Mouse (Mus musculus): ENCODE results near the gene Nup98. TPM values are rescaled to one million over a fixed set of nuclear protein-coding genes. Genes with fewer than 3 reads are reported as not detected.

The Nup98 gene
- polyA plus RNA-seq, 1 experiment from 2014 or later: 16.9 TPM

DNA sequence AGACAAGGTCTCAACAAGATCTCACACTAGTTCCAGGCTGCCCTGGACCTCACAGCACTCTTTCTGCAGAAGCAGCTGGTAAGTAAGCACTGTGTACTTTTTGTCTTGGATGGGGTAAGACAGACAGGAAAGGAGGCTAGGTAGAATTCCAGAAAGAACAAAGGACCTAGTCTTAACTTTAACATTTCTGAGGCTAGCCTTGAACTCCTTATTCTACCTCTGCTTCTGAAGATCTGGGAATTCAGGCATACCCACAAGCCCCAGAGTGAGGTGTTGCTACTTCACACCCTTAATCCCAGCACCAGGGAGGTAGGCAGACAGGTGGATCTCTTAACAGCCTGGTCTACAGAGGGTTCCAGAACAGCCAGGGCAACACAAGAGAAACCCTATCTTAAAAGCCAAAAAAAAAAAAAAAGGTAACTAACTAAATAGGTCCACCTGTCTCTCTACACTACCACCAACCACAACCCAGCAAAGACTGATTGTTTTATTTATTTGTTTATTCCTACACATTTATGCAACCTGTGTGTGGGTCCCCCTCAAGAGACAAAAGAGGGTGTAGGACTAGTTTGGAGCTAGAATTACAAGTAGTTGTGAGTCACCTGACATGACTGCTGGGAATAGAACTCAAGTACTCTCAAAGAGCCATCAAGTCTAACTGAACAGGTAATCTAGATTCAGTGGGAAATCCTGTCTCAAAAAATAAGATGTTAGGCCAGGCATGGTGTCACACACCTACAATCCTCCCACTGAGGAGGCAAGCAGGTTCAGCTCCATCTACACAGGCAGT lies 8.8 kb downstream of the Nup98 start:
- no peak for ATAC-seq (ENCODE audit: low read depth)

DNA sequence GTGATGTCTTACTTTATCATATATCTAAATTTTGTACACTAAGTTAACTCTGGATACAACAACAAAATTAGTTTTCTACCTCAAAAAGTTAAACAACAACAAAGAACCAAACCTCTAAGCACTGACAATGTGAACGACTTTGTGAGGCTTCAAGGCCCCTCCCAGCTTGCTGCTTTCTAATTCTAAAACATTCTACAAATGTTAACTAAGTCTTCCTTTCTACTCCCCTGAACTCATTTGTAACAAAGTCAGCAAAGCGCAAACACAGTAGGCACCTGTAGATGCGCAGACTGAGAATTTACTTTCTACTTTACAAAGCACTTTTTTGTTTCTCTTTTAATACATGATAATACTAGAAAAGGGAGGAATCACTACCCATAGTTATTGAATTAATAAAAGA lies 9.4 kb downstream of the Nup98 start:
- Histone ChIP-seq H3K4me2 (no peak overlapping the region), H3K36me3 (peaks cover 10% of the 10 kb centered on the region), H3K27me3 (no peaks in the 10 kb centered on the region), H3K27ac (no peak overlapping the region), H3K9me3 (replicated peaks) (no peaks in the 10 kb centered on the region), H3K4me1 (replicated peaks) (peaks cover 29% of the 10 kb centered on the region), H3K4me3 (replicated peaks) (no peak overlapping the region), H3K9ac (no peak overlapping the region)
- 80% methylated on average over 3 of the region's 3 CpGs for WGBS (ENCODE audit: insufficient replicate concordance)
- DNase-seq (no peak), ATAC-seq (ENCODE audit: low read depth) (no peak)

More for the DNA sequence above, 8.8 kb downstream of the Nup98 start:
- no peaks in the 10 kb centered on the region for H3K9me3 ChIP-seq (replicated peaks)
- DNase-seq: no peak
- H3K9ac ChIP-seq: no peak overlapping the region
- peaks cover 10% of the 10 kb centered on the region for H3K36me3 ChIP-seq
- H3K27ac ChIP-seq: no peak overlapping the region
- peaks cover 35% of the 10 kb centered on the region for H3K4me1 ChIP-seq (replicated peaks)
- no peak overlapping the region for H3K4me2 ChIP-seq
- no peaks in the 10 kb centered on the region for H3K27me3 ChIP-seq
- H3K4me3 ChIP-seq (replicated peaks): no peak overlapping the region

DNA sequence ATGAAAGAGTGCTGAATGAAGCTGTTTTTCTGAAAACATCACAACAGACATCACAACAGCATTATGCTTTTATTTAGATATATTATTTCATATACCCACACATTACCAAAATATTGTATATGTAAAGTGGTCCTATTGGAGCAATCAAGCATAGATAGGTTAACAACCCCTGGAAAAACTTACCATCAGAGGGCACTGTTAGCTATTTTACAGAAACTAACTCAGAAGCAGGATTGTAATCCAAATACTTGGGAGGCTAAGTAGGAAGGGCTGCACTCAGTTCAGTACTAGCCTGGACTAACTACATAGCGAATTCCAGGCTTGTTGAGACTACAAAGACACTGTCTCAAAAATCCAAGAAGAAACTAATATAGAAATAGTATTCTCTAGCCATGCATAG lies 17.6 kb downstream of the Nup98 start:
- Histone ChIP-seq H3K9ac (no peak overlapping the region), H3K4me3 (replicated peaks) (no peak overlapping the region), H3K4me2 (no peak overlapping the region), H3K9me3 (replicated peaks) (no peaks in the 10 kb centered on the region), H3K36me3 (peaks cover 63% of the 10 kb centered on the region), H3K27me3 (no peaks in the 10 kb centered on the region), H3K4me1 (replicated peaks) (no peaks in the 10 kb centered on the region; the same call in 1 of the 2 replicates), H3K27ac (no peak overlapping the region)
- ATAC-seq (ENCODE audit: low read depth) (no peak), DNase-seq (no peak)
- WGBS (ENCODE audit: insufficient replicate concordance): 84% methylated on average over 1 of the region's 1 CpGs

DNA sequence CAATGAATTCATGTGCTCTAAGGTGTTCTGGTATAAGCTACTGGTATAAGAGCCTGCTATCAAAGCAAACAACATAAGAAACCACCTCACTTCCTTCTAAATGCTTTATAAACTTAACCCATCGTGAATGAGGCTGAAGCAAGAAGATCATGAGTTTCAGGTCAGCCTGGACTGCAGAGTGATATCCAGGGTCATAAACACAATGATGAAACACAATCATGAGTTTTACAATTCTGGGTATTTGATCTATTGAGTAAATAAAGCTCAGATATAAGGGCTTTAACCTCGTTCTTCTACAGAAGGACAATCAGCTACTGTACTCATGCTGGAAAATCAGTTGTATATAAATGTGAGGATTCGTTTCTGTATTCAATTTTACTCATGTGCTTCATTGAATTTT lies 26.1 kb downstream of the Nup98 start:
- no peak overlapping the region for H3K9ac ChIP-seq
- DNase-seq (no peak), ATAC-seq (ENCODE audit: low read depth) (no peak)
- H3K9me3 ChIP-seq (replicated peaks): no peaks in the 10 kb centered on the region
- H3K27me3 ChIP-seq: no peaks in the 10 kb centered on the region
- no peak overlapping the region for H3K27ac ChIP-seq
- H3K36me3 ChIP-seq: peaks cover 78% of the 10 kb centered on the region
- H3K4me1 ChIP-seq (replicated peaks): no peaks in the 10 kb centered on the region
- H3K4me3 ChIP-seq (replicated peaks): no peak overlapping the region
- 82% methylated on average over 3 of the region's 3 CpGs for WGBS (ENCODE audit: insufficient replicate concordance)
- H3K4me2 ChIP-seq: no peak overlapping the region

DNA sequence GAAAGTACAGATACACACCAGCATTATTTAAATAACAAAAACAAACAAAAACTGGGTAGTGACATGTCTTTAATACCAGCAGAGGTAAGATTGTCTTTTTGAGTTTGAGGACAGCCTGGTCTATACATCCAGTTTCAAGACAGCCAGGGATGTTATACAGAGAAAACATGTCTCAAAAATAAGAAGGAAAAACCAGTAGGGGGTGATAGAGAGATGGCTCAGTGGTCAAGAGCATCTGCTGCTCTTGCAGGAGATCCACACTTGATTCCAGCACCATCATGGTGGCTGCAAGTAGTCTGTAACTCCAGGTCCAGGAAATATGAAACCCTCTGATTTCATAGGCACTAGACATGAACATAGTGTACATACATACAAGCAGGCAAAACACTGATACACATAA lies 39.7 kb downstream of the Nup98 start:
- Histone ChIP-seq H3K27ac (no peak overlapping the region), H3K36me3 (peaks cover 35% of the 10 kb centered on the region), H3K9me3 (replicated peaks) (no peaks in the 10 kb centered on the region), H3K9ac (no peak overlapping the region), H3K27me3 (no peaks in the 10 kb centered on the region), H3K4me2 (no peak overlapping the region), H3K4me3 (replicated peaks) (no peak overlapping the region), H3K4me1 (replicated peaks) (0 out of 2 replicates have a peak, but pooled peaks cover 3% of the 10 kb centered on the region)
- ATAC-seq (ENCODE audit: low read depth) (no peak), DNase-seq (no peak)

DNA sequence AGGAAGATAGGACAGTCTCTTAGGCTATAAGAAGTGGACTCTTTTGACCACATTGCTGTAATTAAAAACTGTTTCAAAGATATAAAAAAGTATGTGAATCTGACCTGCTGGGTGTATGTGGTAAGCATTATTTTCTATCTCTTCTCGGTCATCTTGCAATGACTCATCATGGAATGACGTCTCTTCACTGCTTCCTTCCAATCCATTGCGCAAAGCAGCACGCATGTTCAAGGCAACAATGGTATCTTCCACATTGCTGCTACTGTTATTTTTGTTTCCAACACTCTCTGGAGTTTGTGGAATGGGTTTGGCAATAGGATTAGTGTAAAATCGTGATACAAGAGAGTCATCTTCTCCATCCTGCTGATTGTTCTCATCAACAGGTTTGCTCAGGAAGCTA lies 56.3 kb downstream of the Nup98 start:
- ATAC-seq (ENCODE audit: low read depth) (no peak), DNase-seq (no peak)
- no peak overlapping the region for H3K4me2 ChIP-seq
- no peak overlapping the region for H3K9ac ChIP-seq
- no peaks in the 10 kb centered on the region for H3K27me3 ChIP-seq
- no peak overlapping the region for H3K4me3 ChIP-seq (replicated peaks)
- no peaks in the 10 kb centered on the region for H3K9me3 ChIP-seq (replicated peaks)
- no peak overlapping the region for H3K27ac ChIP-seq
- peaks cover 57% of the 10 kb centered on the region for H3K36me3 ChIP-seq
- WGBS (ENCODE audit: insufficient replicate concordance): 82% methylated on average over 5 of the region's 5 CpGs
- H3K4me1 ChIP-seq (replicated peaks): no peaks in the 10 kb centered on the region

DNA sequence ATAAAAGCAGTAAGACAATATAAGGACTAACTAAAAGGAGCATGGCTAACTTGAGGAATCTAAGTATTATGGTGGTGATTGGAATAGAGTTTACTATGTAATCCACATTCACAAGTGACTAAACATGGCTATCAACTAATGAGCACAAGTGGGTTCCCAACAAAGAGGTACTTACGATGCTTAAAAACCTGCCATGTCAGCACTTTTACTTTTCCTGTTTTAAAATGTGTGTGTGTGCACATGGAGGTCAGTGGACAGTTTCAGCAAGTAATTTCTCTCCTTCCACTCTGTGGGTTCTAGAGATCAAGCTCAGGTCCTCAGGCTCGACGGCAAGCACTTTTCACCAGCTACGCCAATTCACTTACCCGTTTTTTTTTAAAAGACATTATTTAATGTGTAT lies 72.1 kb downstream of the Nup98 start:
- ATAC-seq (ENCODE audit: low read depth) (no peak), DNase-seq (no peak)
- Histone ChIP-seq H3K9ac (no peak overlapping the region), H3K9me3 (replicated peaks) (no peaks in the 10 kb centered on the region), H3K27me3 (no peaks in the 10 kb centered on the region), H3K27ac (no peak overlapping the region), H3K4me3 (replicated peaks) (no peak overlapping the region), H3K4me2 (no peak overlapping the region), H3K4me1 (replicated peaks) (no peaks in the 10 kb centered on the region), H3K36me3 (peaks cover 81% of the 10 kb centered on the region)
- 92% methylated on average over 5 of the region's 5 CpGs for WGBS (ENCODE audit: insufficient replicate concordance)

DNA sequence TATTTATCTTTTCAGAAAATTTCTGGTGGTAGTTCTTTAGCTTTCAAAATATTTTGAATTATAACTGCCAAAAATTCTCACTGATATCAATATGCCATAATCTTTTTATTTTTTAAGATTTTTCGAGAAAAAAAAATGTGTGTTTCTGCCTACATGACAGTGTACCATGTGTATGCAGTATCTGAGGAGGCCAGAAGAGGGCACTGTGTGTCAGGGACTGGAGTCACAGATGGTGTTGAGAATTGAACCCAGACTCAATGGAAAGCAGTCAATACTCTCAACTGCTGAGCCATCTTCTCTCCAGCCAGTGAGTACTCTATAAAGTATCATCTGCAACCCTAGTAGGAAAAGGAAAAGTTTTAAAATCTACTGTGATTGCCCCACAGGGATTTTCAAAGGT lies 72.5 kb downstream of the Nup98 start:
- ATAC-seq (ENCODE audit: low read depth): no peak

DNA sequence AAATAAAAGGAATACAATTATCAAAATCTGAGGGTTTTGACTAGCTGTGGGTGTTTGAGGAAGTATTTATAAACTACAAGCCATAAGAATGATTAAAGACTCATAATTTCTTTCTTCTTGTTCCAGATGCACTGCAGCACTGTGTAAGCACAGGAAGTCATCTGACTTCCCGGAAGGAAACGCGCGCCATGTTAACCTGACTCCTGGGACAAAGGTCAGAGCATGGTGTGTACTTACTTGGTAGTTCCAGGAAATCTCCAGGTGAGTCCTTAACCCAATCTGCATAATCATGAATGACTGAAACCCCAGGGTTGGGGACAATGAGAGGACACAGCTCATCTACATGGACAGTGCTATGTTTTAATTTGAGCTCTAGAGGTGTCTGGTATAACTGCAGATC lies 77.6 kb downstream of the Nup98 start:
- H3K4me2 ChIP-seq: no peak overlapping the region
- H3K27me3 ChIP-seq: no peaks in the 10 kb centered on the region
- peaks cover 82% of the 10 kb centered on the region for H3K36me3 ChIP-seq
- no peaks in the 10 kb centered on the region for H3K9me3 ChIP-seq (replicated peaks)
- H3K9ac ChIP-seq: no peak overlapping the region
- DNase-seq: no peak
- no peaks in the 10 kb centered on the region for H3K4me1 ChIP-seq (replicated peaks)
- ATAC-seq (ENCODE audit: low read depth): no peak
- H3K27ac ChIP-seq: no peak overlapping the region
- 90% methylated on average over 4 of the region's 4 CpGs for WGBS (ENCODE audit: insufficient replicate concordance)
- H3K4me3 ChIP-seq (replicated peaks): no peak overlapping the region

More for the DNA sequence above, 72.5 kb downstream of the Nup98 start:
- H3K4me1 ChIP-seq (replicated peaks): no peaks in the 10 kb centered on the region
- no peak overlapping the region for H3K27ac ChIP-seq
- H3K4me3 ChIP-seq (replicated peaks): no peak overlapping the region
- no peaks in the 10 kb centered on the region for H3K9me3 ChIP-seq (replicated peaks)
- 66% methylated on average over 1 of the region's 1 CpGs for WGBS (ENCODE audit: insufficient replicate concordance)
- H3K27me3 ChIP-seq: no peaks in the 10 kb centered on the region
- DNase-seq: peak; percentile 37
- H3K36me3 ChIP-seq: peaks cover 83% of the 10 kb centered on the region
- no peak overlapping the region for H3K9ac ChIP-seq
- no peak overlapping the region for H3K4me2 ChIP-seq

DNA sequence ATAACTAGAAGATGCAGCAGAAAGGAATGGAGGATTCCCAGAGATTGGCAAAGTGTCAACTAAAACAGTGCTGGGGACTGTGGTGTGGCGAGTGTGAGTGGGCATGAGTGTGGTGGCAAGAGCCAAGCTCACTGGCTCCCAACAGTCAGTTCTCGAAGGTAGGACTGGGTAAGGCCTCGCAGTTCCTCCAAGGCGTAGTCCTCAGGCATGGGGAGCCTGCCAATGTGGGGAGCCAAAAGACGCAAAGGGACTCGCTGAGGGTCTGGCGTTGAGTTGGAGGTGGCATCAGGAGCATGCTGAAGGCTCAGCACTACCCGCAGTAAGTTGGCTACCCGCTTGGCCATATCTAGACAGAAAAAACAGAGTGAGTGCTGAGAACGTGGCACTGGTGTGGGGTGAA lies 89.7 kb downstream of the Nup98 start:
- Histone ChIP-seq H3K4me3 (replicated peaks) (no peak overlapping the region), H3K4me2 (no peak overlapping the region), H3K4me1 (replicated peaks) (no peaks in the 10 kb centered on the region), H3K27ac (no peak overlapping the region), H3K9ac (no peak overlapping the region), H3K36me3 (peaks cover 74% of the 10 kb centered on the region), H3K9me3 (replicated peaks) (no peaks in the 10 kb centered on the region), H3K27me3 (no peaks in the 10 kb centered on the region)
- DNase-seq (no peak), ATAC-seq (ENCODE audit: low read depth) (no peak)
- WGBS (ENCODE audit: insufficient replicate concordance): 84% methylated on average over 10 of the region's 10 CpGs

DNA sequence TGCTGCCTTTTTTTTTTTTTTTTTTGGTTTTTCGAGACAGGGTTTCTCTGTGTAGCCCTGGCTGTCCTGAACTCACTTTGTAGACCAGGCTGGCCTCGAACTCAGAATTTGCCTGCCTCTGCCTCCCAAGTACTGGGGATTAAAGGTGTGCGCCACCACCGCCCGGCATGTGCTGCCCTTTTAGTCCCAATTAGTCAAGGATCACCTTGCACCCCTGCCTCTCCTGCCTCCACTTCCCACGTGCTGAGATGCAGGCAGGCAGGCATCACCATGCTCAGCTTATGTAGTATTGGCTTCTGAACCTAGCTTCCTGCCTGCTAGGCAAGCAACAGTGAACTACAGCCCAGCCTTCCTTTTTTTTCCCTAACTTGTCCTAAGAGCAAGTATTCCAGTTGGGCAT lies 92.6 kb downstream of the Nup98 start:
- H3K27ac ChIP-seq: no peak overlapping the region
- no peak overlapping the region for H3K4me2 ChIP-seq
- peaks cover 44% of the 10 kb centered on the region for H3K36me3 ChIP-seq
- peaks cover 7% of the 10 kb centered on the region; the same call in 1 of the 2 replicates for H3K4me1 ChIP-seq (replicated peaks)
- ATAC-seq (ENCODE audit: low read depth) (no peak), DNase-seq (no peak)
- no peak overlapping the region for H3K9ac ChIP-seq
- WGBS (ENCODE audit: insufficient replicate concordance): 70% methylated on average over 6 of the region's 6 CpGs
- no peaks in the 10 kb centered on the region for H3K27me3 ChIP-seq
- no peaks in the 10 kb centered on the region for H3K9me3 ChIP-seq (replicated peaks)
- H3K4me3 ChIP-seq (replicated peaks): no peak overlapping the region

DNA sequence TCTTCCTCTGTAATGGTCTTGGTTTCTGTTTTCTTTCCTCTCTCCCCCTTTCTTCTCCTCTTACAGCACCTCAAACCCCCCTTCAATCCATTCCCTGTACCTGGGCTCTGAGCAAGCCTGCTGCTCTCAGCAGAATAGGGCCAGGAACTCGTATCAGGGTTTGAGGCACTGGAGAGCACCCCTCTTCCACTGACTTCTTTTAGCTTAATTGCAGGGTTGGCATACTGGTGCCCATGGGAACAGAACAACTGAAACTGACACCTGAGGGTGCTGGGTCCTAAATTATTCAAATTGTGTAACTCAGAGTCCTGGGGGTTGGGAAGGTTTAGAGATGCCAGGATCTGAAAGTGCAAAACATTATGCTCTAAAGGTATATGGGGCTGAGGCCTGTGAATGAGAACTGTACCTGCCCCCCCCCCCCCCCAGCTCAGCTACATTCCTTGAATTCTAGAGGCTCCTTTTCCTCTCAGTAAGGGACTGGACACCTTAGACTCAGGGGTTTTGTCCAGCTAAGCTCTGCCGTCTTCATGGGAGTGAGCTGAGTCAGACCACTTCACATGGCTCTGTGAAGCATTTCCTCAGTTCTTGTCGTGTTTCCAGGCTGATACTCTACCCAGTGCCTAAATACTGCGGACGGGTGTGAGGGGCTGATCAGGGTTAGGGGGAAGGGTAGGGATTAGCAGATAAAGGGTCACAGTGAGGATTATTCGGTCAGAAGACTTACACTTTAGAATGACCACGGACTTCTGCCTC lies 93.2 kb downstream of the Nup98 start, which contains the start of gene Chrna10:
Chrna10 (minus strand) TSS at position 250 of the 753 bp plus-strand sequence.
- ATAC-seq (ENCODE audit: low read depth): no peak
- H3K27me3 ChIP-seq: no peaks in the 10 kb centered on the region
- peaks cover 7% of the 10 kb centered on the region; the same call in 1 of the 2 replicates for H3K4me1 ChIP-seq (replicated peaks)
- H3K27ac ChIP-seq: no peak within 1 kb of the TSS
- no peaks in the 10 kb centered on the region for H3K9me3 ChIP-seq (replicated peaks)
- H3K9ac ChIP-seq: no peak within 1 kb of the TSS
- 43% methylated on average over 7 of the region's 7 CpGs for WGBS (ENCODE audit: insufficient replicate concordance)
- peaks cover 38% of the 10 kb centered on the region for H3K36me3 ChIP-seq
- H3K4me2 ChIP-seq: no peak within 1 kb of the TSS
- no peak within 1 kb of the TSS for H3K4me3 ChIP-seq (replicated peaks)
- DNase-seq: no peak

Data from liver, embryonic 13.5 days (tissue).